Mouse (Mus musculus) layer of hippocampus, adult 11-12 months (tissue): ENCODE data around the gene Rtbdn.
A peak's percentile ranks its signal among the peaks of the same experiment; 100 is the strongest.

Experiments
- DNase-seq: peaks from one replicate; pipeline ENCODE4 v3.0.0; 2022; ENCODE audit warnings: low spot score

Gene Rtbdn

DNA sequence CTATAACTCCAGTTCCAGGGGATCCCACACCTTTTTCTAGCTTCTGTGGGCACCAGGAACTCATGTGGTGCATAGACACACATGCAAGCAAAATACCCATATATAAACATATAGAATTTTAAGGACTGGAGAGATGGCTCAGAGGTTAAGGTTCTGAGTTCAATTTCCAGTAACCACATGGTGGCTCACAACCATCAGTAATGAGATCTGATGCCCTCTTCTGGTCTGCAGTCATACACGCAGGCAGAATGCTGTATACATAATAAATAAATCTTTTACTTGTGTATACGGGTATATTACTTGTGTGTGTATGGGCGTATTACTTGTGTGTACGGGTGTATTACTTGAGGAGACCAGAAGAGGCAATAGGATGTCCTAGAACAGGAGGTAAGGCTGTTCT lies 17.2 kb downstream of the Rtbdn start:
- DNase-seq, result no peak

DNA sequence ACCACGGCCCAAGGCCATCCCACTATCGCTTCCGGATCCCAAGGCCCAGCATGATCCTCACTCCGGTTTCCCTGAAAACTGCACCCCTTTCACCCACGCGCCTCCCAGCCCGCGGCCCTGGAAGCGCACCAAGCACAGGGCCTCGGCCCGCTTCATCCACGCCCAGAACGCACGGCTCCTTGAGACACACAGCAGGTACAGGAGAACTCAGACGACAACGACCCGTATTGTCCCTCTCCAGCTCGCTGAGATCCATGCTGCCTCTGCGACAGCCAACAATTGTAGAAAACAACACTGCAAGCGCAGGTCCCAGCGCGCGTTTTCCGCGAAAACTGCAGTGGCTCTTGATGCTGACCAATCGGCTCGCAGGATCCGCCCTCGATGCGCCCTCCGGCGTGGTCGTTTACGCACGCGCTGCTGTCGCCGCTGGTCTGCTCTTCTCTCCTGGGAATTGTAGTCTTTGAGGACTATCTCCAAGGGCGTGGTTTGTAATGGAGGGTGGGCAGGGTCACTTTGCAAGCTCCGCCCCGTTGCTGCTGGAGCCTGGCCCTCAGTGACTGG lies 19.0 kb downstream of the Rtbdn start:
- peak; percentile 95 for DNase-seq

GRCm38 (mm10) chr8:84966603-84967002 lies 19.8 kb downstream of the Rtbdn start:
- no peak for DNase-seq

- no peak for DNase-seq
These were observed 20.9 kb downstream of the Rtbdn start for GRCm38 (mm10) chr8:84967532-84968304.

DNA sequence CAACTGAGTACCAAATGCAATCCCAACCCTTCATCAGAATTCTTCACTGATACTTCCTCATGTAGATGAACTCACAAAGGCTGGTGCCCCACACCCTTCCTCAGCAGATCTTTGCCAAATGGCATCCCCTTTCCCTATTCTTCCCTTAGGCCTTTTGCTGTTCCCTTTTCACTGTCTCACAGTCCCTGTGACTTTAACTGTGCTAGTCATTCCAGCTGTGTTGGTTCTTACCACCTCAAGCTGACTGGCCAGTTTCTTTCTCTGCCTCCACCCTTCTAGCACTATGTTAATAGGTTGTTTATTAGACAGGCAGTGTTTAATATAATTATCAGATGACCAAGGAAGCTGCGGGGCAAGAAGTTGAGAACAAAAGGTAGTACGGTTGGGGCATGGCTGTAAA lies 21.9 kb downstream of the Rtbdn start:
- no peak for DNase-seq

GRCm38 (mm10) chr8:84969241-84970134 lies 22.7 kb downstream of the Rtbdn start, which contains the start of the genes Gm49661, Prdx2 and Rnaseh2a:
Gm49661 (minus strand) TSS chr8:84969433.
Prdx2 (plus strand) TSS chr8:84969587.
Rnaseh2a (minus strand) TSS chr8:84969767.
- DNase-seq, result peak; percentile 77

DNA sequence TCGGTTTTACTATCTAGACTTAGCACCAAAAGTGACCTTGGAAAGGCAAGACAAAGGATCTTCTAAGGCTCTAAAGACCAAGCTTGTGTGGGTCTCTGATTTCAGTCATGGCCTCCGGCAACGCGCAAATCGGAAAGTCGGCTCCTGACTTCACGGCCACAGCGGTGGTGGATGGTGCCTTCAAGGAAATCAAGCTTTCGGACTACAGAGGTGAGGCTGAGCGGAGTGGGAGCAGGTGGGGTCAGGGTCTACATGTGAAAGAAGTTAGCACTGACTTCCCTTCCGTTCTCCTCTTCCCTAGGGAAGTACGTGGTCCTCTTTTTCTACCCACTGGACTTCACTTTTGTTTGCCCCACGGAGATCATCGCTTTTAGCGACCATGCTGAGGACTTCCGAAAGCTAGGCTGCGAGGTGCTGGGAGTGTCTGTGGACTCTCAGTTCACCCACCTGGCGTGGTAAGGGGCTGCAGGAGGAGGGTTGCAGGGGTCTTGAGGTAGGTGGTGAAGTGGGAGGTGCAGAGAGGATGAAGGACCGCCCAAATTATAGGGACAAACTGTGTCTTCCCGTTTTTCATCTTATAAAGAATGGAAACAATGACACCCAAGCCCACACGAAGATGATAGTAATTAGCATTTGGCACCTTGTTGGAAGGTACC lies 23.5 kb downstream of the Rtbdn start:
- no peak for DNase-seq

DNA sequence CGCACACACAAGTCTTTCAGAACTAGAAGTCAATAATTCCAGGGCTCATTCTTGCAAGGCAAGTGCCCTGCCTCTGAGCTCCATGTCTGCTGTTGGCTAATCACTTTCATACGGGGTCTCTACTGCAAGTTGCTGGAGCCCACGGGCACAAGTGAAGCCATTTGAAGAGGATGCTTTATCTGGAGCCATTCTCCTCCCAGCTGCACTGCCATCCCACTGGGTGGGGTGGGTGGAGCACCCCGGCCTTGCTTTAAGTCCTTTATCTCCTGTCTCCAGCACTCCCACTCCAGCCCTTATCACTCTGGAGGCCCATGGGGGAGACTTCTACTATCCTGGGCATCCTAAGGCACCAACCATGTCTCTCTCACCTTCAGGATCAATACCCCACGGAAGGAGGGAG lies 24.1 kb downstream of the Rtbdn start:
- no peak for DNase-seq

- DNase-seq, result no peak
These were observed 26.3 kb downstream of the Rtbdn start for GRCm38 (mm10) chr8:84973079-84973478.

DNA sequence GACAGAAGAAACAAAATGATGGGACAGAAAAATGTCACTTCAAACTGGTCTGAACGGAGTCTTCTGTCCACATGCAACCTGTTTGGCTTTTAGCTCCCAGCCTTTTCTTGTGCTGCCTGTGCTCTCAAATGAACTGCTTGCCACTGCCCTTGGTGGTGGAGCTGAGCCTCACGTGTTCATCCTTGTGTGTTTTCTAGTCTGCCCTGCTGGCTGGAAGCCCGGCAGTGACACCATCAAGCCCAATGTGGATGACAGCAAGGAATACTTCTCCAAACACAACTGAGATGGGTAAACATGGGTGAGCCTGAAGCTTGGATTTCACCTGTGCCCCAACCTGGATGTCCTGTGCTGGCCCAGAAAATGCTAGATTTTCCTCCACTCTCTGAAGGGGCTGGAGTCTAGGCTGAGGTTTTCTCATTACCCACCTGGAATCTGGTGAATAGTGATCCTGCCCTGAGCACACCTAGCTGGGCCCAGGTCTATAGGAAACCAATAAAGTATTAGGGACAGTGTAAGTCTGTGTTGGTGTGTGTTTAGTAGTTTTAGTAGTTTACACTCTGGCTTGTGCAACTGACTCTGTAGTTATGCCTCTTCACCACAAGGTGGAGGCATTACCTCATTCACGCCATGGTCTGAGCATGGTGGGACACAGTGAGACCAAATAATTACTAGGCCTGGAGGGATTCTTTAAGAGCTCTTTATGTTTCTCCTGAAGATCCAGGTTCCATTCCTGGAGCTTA lies 27.2 kb downstream of the Rtbdn start:
- DNase-seq, result no peak

DNA sequence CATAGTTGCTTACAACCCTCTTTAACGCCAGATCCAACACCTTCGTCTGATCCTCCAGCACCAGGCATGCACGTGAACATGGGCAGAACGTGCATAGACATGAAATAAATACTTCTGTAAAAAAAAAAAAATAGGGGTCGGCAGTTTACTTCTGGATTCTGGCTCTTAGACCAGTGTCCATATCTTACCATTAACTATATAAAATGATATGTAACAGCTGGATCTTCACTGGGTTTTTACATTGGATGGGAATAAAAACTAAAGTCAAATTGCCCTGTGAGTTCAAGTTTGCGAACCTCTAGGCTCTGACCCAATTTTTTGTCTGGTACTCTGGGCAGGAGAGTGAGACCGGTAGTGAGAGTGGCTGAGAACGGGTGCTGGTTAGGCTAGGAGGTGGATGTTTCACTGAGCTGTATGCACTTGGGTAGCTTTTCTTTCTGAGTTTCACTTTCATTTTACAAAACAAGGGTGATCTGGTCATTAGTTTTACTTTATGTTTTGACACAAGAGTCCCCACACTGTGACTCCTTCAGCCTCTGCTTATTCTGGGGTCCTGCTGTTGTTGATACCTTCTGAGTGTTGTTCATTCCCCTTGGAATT lies 27.9 kb downstream of the Rtbdn start:
- no peak for DNase-seq

DNA sequence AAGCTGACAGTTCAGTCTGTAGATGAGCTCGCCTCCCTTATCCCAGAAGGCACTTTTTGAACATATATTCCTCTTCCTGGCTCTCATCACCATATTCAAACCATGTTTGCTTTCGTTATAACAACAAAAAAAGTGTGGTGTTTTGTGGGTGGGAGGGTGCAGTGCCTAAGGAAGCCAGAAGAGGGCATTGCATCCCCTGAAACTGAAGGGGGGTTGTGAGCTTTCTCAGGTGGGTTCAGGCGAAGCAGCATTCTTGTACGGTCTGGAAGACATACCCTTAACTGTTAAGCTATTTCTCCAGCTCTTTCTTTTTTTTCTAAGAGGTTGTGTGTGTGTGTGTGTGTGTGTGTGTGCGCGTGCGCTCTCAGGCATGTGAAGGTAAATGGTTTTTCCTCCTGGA lies 28.6 kb downstream of the Rtbdn start:
- peak; percentile 71 for DNase-seq

GRCm38 (mm10) chr8:84976031-84976762 lies 29.4 kb downstream of the Rtbdn start:
- peak; percentile 97 for DNase-seq

DNA sequence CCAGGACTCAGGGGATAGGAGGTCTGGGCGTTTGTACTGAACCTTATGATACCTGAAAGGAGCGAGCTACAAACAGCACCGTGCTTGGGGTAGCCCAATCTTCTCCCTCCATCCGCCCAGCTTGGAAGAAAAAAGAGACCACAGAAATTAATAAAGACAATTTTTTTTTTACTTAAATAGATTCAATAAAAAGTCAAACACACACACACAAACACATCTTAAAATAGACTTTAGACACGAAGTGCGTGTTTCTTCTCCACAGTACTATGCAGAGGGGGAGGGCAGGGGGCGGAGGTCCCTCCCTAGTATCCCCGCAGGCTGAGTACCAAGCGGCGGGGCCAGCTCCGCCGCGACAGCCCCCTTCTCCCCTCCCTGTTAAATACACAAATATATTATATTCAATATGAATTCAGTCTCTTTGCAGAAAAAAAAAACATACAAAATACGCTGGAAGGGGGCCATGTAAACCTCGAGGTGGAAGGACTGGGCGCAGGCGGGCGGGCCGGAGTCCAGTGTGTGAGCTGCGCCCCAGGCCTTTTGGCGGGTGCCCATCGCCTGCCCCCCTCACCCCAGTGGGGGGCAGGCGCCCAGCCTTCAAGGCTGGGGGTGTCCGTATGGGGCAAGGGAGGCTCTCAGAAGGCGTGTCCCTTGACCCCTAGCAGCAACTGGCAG lies 30.1 kb downstream of the Rtbdn start:
- no peak for DNase-seq

GRCm38 (mm10) chr8:84977435-84978247 lies 30.9 kb downstream of the Rtbdn start:
- DNase-seq, result peak; percentile 70

GRCm38 (mm10) chr8:84978248-84978940 lies 31.6 kb downstream of the Rtbdn start, which contains the start of gene Junb:
Junb (minus strand) TSS chr8:84978718.
- DNase-seq, result peak; percentile 97

GRCm38 (mm10) chr8:84979599-84980421 lies 33.0 kb downstream of the Rtbdn start:
- peak; percentile 94 for DNase-seq
